Mouse (Mus musculus) c-Kit-positive CD71-positive TER-119-positive erythroid progenitor cells, embryonic 14.5 days (primary cell): ENCODE results near the gene Tmpo.
"Not testable (repeated sequence)": the region's sequence is repeated elsewhere in the genome, so short reads cannot be mapped to it uniquely, and the experiment has no call there.

ENCODE experiments used
- DNase-seq: peaks from one replicate; pipeline ENCODE4 v3.0.0-alpha.2; 2013; ENCODE audit warnings: low spot score

The Tmpo gene

DNA sequence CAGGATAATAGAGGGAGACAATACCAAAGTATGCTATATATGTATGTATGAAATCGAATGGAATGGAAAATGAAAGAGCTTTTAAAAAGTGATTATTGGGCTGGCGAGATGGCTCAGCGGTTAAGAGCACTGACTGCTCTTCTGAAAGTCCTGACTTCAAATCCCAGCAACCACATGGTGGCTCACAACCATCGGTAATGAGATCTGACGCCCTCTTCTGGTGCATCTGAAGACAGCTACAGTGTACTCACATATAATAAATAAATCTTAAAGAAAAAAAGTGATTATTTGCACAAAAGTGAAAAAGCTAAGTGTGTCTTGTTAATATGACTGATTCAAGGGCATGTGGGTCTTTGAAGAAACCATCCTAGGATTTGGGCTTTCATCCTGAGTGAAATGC, 3.8 kb upstream of the Tmpo start:
- not testable (repeated sequence) for DNase-seq

- DNase-seq, result no peak
Measured at GRCm38 (mm10) chr10:91183316-91183715, 2.2 kb upstream of the Tmpo start.

DNA sequence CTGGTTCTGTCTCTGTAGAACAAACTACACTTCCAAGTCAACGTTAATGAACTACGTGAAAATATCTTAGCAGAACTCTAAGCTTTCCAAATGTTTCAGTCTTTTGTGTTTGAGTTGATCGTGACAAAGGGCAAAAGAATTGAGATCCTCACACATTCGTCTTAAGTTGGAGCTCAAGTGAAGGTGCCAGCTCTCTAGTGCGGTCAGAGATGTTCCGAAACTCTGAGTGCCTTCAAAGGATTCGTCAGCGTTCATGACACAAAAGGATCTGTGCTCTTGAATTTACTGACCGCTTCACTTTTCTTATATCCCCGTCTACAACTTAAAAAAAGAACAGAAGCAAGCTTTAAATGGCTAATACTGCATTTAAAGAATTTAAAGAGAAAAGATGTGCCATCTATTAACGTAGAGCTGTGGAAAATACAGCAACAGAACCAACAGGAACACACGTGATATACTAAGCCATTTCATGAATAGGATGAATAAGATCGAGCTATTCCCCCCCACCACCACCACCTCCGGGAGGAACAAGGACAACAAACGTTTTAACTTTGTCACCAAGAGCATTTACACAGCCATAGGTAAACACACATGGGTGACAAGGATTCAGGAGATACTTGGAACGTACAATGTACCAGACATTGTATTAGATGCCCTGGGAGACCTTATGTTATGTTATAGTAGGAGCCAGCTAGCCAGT, 1.3 kb upstream of the Tmpo start:
- no peak for DNase-seq

DNA sequence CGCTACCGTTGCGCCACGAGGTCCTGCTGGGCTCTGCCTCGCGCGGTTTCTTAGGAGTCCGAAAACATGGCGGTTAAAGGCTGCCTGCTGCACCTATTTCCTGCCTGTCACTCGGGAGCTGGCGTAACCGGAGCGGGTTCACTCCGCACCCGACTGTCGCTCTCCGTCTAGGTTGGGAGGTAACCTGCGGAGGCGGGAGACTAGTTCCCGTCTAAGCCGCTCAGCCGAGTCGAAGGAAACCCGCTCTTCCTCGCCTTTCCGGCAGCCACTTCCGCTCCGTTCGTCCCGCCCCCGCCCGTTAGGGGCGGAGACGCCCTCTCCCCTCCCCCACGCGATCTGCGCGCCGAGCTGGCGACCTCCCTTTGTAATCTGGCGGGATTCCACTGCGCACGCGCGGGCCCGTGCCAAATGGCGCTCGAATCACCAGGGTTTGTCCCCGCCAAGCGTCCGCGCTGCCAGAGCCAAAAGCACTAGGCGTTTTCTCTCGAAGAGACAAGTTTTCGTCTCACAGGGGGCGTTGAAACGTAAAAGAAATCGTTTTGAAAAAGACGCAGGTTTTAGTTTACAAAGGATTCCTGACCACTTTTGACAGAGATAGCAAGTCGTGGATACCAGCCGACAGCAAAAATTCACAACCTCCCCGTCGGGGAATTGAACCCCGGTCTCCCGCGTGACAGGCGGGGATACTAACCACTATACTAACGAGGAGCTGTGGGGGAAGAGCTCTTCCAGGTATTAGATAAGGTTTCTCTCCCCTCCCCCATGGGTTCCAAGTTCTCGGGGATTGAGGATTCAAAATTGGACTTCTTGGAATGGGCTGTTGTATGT, 560 bp upstream of the Tmpo start:
- peak; percentile 96 for DNase-seq

GRCm38 (mm10) chr10:91180301-91180700, 814 bp downstream of the Tmpo start:
- no peak for DNase-seq

- DNase-seq, result no peak
Measured at GRCm38 (mm10) chr10:91179834-91180233, 1.3 kb downstream of the Tmpo start.

GRCm38 (mm10) chr10:91177201-91177600, 3.9 kb downstream of the Tmpo start:
- DNase-seq, result no peak

DNA sequence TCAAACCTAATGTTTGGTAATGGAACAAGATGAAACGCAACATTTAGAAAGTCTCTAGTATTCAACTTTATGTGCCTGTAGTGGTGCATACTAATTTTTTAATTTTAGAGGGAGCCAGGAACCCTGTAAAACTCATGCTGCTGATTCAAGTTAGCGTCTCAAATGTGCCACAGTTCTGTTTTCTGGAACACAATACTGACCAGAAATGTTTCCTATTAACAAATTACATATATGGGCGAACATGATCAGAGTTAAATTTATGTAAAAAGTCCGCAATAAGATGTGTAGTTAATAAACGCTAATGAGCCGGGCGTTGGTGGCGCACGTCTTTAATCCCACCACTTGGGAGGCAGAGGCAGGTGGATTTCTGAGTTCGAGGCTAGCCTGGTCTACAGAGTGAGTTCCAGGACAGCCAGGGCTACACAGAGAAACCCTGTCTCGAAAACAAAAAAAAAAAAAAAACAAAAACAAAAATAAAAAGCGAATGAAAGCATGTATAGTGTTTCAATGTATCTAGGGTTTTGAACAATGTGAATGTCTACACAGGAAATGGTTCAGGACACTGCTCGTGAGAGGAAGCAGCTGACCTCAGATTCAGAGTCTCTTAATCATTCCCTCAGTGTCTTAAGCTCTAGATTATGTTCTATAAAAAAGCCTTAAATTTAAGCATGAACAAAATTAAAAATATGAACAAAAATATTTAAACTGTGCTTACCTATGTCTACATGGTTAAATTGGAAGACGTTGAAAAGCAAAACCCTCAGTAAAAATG, 8.6 kb downstream of the Tmpo start:
- DNase-seq, result no peak

GRCm38 (mm10) chr10:91171455-91172328, 9.4 kb downstream of the Tmpo start:
- peak; percentile 93 for DNase-seq

- DNase-seq, result no peak
Measured at GRCm38 (mm10) chr10:91171041-91171440, 10.1 kb downstream of the Tmpo start.

DNA sequence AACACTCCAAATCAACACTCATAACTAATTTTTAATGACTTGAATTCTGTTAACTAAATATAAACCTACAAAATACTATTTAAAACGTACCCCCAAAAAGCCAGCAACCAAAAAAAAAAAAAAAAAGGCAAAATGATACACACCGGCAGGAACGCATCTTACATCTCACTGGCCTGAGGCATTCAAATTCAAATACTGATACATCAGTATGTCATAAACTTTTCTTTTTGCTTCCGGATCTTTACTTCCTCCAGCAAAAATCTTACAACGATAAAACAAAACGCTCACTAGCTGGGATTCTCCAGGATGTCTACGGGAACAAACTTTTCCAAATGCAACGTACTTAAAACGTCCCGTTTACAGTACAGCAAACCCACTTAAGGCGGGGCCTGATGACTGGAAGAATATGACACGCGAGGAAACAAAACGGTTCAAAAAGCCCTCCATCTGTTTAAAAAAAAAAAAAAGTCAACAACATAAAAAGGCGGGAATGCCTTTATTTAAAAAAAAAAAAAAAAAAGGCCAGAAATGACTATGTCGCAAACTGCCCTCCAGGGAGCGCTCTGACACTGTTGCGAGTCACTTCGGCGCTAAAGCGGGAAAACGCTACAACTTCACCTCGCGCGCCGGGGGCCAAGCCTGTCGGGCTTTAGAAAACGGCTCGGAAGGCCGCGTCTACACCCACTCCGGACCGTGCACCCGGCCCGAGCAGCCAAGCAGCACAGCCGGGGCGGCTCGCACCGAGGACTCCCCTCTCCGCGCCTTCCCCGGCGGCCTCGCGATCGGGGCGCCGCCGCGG, 10.8 kb downstream of the Tmpo start:
- DNase-seq, result peak; percentile 87

- no peak for DNase-seq
Measured at GRCm38 (mm10) chr10:91169414-91170065, 11.6 kb downstream of the Tmpo start.

GRCm38 (mm10) chr10:91167352-91167751, 13.8 kb downstream of the Tmpo start:
- DNase-seq, result no peak

GRCm38 (mm10) chr10:91166890-91167289, 14.2 kb downstream of the Tmpo start:
- peak; percentile 70 for DNase-seq

- no peak for DNase-seq
Measured at GRCm38 (mm10) chr10:91165850-91166249, 15.3 kb downstream of the Tmpo start.

DNA sequence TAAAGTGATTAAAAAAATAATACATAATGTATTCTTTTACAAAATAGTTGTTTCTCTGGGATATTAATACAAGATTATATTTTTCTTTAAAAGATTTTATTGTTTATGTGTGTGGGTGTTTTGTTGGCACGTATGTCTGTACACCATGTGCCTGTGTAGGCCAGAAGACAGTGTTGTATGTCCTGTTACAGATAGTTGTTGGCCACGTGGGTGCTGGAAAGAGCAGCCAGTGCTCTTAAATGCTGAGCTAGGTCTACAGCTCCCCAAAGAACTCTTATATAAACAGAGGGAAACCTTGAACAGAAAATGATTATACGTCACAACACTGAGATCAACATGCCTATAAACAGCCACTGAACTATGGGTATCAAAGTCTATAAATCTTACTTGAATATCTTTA, 16.6 kb downstream of the Tmpo start:
- DNase-seq, result no peak

DNA sequence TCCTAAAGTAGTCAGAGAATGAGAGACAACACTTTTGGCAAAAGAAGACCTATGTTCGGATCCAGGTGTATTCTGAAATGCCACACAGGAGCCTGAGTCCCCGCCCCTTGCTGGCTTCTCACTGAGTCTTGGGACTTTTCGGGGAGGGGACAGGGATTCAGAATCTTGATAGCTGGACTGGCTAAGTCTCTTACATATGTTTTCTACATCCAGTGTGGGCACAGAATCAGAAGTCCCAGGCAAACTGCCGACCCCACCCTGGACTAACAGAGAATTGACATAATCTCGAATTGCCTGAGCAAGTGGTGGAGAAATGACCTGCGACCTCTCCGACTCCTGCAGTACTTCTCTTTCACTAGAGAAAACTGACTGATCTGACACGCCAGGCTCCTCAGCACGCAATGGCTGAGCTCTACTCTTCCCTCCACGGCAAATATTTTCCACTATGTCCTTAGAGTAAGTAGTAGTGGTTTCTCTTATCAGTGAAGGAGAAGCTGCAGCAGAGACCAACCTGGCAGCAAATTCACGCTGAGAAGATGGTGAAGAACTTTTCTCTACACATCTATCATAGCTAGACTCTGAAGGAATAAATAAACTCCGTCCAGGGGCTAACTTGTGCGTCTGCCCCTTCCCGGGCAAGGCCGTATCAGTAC, 18.5 kb downstream of the Tmpo start:
- no peak for DNase-seq

- peak; percentile 74 for DNase-seq
Measured at GRCm38 (mm10) chr10:91162077-91162476, 19.0 kb downstream of the Tmpo start.

DNA sequence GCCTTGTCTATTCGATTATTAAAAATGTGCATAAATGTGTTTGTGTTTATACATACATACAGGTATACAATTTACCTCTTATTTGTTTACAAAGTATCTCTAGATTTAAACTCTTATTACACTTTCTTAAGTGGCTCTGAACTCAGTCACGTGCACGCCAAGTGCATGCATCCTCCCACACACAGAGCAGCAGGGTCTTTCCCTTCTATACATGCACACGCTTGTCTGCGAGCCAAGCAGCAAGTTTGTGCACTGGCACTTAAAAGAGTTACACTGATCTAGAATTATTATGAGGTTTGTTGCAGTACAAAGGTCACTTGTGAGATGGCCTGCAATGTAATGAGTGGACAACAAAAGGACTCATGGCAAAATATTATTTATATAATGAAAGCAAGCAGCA, 20.1 kb downstream of the Tmpo start:
- no peak for DNase-seq

GRCm38 (mm10) chr10:91158442-91158841, 22.7 kb downstream of the Tmpo start:
- no peak for DNase-seq
